Mouse (Mus musculus): ENCODE results near the gene Klrb1f.
"Not testable (repeated sequence)": the region's sequence is repeated elsewhere in the genome, so short reads cannot be mapped to it uniquely, and the experiment has no call there.

Klrb1f gene

GRCm38 (mm10) chr6:129045601-129046000, at the start of gene Klrb1f:
Gene Klrb1f, plus strand, starts transcription at chr6:129045901.
- no peak for DNase-seq

GRCm38 (mm10) chr6:128996054-128996767, 49.5 kb upstream of the Klrb1f start:
- no peak for DNase-seq

- no peak for DNase-seq
These were observed 48.8 kb upstream of the Klrb1f start for GRCm38 (mm10) chr6:128996768-128997442.

GRCm38 (mm10) chr6:129001392-129001791, 44.3 kb upstream of the Klrb1f start:
- DNase-seq = no peak

GRCm38 (mm10) chr6:129008552-129008951, 37.1 kb upstream of the Klrb1f start:
- DNase-seq = no peak

GRCm38 (mm10) chr6:129009846-129010504, 35.7 kb upstream of the Klrb1f start:
- not testable (repeated sequence) for DNase-seq

- DNase-seq = no peak
These were observed 35.2 kb upstream of the Klrb1f start for GRCm38 (mm10) chr6:129010505-129010873.

GRCm38 (mm10) chr6:129012012-129012411, 33.7 kb upstream of the Klrb1f start:
- DNase-seq = not testable (repeated sequence)

- no peak for DNase-seq
These were observed 32.7 kb upstream of the Klrb1f start for GRCm38 (mm10) chr6:129012966-129013365.

- DNase-seq = no peak
These were observed 31.9 kb upstream of the Klrb1f start for GRCm38 (mm10) chr6:129013762-129014276.

- no peak for DNase-seq
These were observed 31.3 kb upstream of the Klrb1f start for GRCm38 (mm10) chr6:129014399-129014798.

GRCm38 (mm10) chr6:129027451-129028248, 18.1 kb upstream of the Klrb1f start:
- no peak for DNase-seq

GRCm38 (mm10) chr6:129030175-129030824, 15.4 kb upstream of the Klrb1f start:
- DNase-seq = no peak

GRCm38 (mm10) chr6:129030964-129031363, 14.7 kb upstream of the Klrb1f start:
- DNase-seq = no peak

- DNase-seq = no peak
These were observed 12.3 kb upstream of the Klrb1f start for GRCm38 (mm10) chr6:129033397-129033796.

GRCm38 (mm10) chr6:129035017-129035416, 10.7 kb upstream of the Klrb1f start:
- DNase-seq = no peak

- no peak for DNase-seq
These were observed 9.4 kb upstream of the Klrb1f start for GRCm38 (mm10) chr6:129036326-129036725.

- DNase-seq = no peak
These were observed 8.7 kb upstream of the Klrb1f start for GRCm38 (mm10) chr6:129036890-129037463.

- DNase-seq = no peak
These were observed 4.2 kb upstream of the Klrb1f start for GRCm38 (mm10) chr6:129041470-129041869.

- DNase-seq = no peak
These were observed 3.2 kb upstream of the Klrb1f start for GRCm38 (mm10) chr6:129042470-129042869.

- DNase-seq = no peak
These were observed 2.7 kb downstream of the Klrb1f start for GRCm38 (mm10) chr6:129048381-129048780.
